Mouse (Mus musculus) small intestine, adult 10 weeks (tissue): ENCODE data around the gene Slc6a2. TPM values are rescaled to one million over a fixed set of nuclear protein-coding genes. Genes with fewer than 3 reads are reported as not detected.

Experiments used
- polyA plus RNA-seq: library from polyadenylated mRNA; stranded (reverse); fragments of 350-450 nt; fragmentation: Illumina TruSeq; extraction: RNeasy Lipid Tissue Mini Kit (QIAGEN cat#74804); gene quantifications from one replicate; pipeline ENCODE4 v1.2.3, GENCODE M21; 2014; ENCODE audit warnings: low replicate concordance

Slc6a2 gene
- 0.07 TPM for polyA plus RNA-seq

DNA sequence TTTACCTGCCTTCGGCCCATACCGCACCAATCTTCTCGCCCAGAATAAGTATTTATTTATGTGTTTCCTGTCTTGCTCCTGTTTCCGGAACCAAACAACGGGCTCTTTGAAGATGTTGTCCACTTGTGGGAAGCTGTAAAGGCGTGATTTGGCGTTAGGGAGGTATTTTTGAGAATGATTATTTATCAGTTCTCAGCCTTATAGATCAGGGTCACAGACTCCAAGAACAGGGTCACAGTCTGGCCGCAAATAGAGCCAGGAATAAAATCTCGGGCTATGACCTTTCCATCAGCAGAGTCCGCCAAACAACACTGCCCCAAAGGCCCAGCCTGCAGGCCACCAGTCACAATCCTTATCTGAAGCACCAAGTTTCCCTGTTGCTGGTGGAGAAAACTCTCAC is at the start of gene Slc6a2:
Slc6a2 (plus strand) TSS at position 301 of the 400 bp plus-strand sequence.

DNA sequence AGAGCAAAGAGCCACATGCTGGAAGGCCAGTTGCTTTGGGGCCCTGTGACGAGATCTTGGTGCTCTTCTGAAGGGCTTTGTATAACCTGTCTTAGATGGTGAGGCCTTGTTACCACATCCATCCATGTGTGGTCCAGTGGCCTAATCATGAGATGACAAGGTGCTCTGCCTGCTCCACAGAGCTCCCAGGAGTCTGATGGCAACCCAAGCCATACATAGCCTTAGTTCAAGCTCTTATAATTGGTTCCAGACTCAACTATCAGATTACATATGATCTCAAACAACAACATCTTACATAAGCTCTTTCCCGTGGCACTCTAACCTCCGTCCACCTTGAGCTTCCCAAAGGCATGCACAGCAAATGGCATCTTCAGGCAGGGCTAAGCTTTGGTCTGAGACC is 88.2 kb downstream of the Slc6a2 start, which contains the start of gene Ces1a:
Ces1a (minus strand) TSS at position 101 of the 400 bp plus-strand sequence.

Other genes starting within 250 kb of the Slc6a2 start
- gene Mmp2, start 132.8 kb upstream of the Slc6a2 start, polyA plus RNA-seq, result 5.8 TPM
- 7.6 TPM for gene Lpcat2, start 104.7 kb upstream of the Slc6a2 start, polyA plus RNA-seq
- not detected for gene Capns2, start 58.7 kb upstream of the Slc6a2 start, polyA plus RNA-seq
- not detected for gene Ces1a, start 88.1 kb downstream of the Slc6a2 start, polyA plus RNA-seq
- gene Ces1b, start 119.9 kb downstream of the Slc6a2 start, polyA plus RNA-seq, result not detected
- 1.2 TPM for gene Ces1c, start 171.2 kb downstream of the Slc6a2 start, polyA plus RNA-seq
- 28.6 TPM for gene Ces1d, start 237.8 kb downstream of the Slc6a2 start, polyA plus RNA-seq